Mouse (Mus musculus): Measurements from ENCODE around the gene Galp. TPM values are rescaled to one million over a fixed set of nuclear protein-coding genes. Genes with fewer than 3 reads are reported as not detected.
"Not testable (repeated sequence)": the region's sequence is repeated elsewhere in the genome, so short reads cannot be mapped to it uniquely, and the experiment has no call there.

The Galp gene
- polyA plus RNA-seq, 1 experiment, result not detected

- H3K27me3 ChIP-seq (ENCODE audit: control insufficient read depth, insufficient read depth, insufficient read length), result no peaks in the 10 kb centered on the region
- H3ac ChIP-seq (ENCODE audit: control insufficient read depth, insufficient read length, low read depth), result no peak overlapping the region
- H3K79me2 ChIP-seq (ENCODE audit: control insufficient read depth, insufficient read depth), result no peaks in the 10 kb centered on the region
- TF ChIP-seq MAX (IDR thresholded peaks at IDR 0.05) (no peak), FOSL1 (IDR thresholded peaks at IDR 0.05; ENCODE audit: insufficient read depth, low read length, poor library complexity, severe bottlenecking) (no peak), USF1 (IDR thresholded peaks at IDR 0.05; ENCODE audit: low read depth) (no peak), CTCF (IDR thresholded peaks at IDR 0.05; ENCODE audit: control insufficient read depth, insufficient read depth, insufficient read length) (no peak), MYOG (IDR thresholded peaks at IDR 0.05; ENCODE audit: control insufficient read depth, extremely low read depth, insufficient read length) (no peak), MYOD1 (IDR thresholded peaks at IDR 0.05; ENCODE audit: control insufficient read depth, insufficient read length, low read depth) (no peak), CEBPB (IDR thresholded peaks at IDR 0.05; ENCODE audit: low read depth) (no peak)
- H3K4me3 ChIP-seq (ENCODE audit: insufficient read depth, poor library complexity, severe bottlenecking), result no peak overlapping the region
- H3K36me3 ChIP-seq (ENCODE audit: control insufficient read depth, insufficient read depth), result no peaks in the 10 kb centered on the region
- H3K79me3 ChIP-seq (ENCODE audit: low read depth), result no peaks in the 10 kb centered on the region
Measured at GRCm38 (mm10) chr7:6254451-6254850, 57.6 kb downstream of the Galp start.

GRCm38 (mm10) chr7:6257386-6257785 is 60.5 kb downstream of the Galp start:
- no peaks in the 10 kb centered on the region for H3K27me3 ChIP-seq (ENCODE audit: control insufficient read depth, insufficient read depth, insufficient read length)
- H3K79me2 ChIP-seq (ENCODE audit: control insufficient read depth, insufficient read depth), result no peaks in the 10 kb centered on the region
- TF ChIP-seq MYOD1 (IDR thresholded peaks at IDR 0.05; ENCODE audit: control insufficient read depth, insufficient read length, low read depth), result no peak
- TF ChIP-seq USF1 (IDR thresholded peaks at IDR 0.05; ENCODE audit: low read depth), result no peak
- no peak for TF ChIP-seq CTCF (IDR thresholded peaks at IDR 0.05; ENCODE audit: control insufficient read depth, insufficient read depth, insufficient read length)
- TF ChIP-seq CEBPB (IDR thresholded peaks at IDR 0.05; ENCODE audit: low read depth), result no peak
- TF ChIP-seq FOSL1 (IDR thresholded peaks at IDR 0.05; ENCODE audit: insufficient read depth, low read length, poor library complexity, severe bottlenecking), result no peak
- TF ChIP-seq MAX (IDR thresholded peaks at IDR 0.05), result no peak
- TF ChIP-seq MYOG (IDR thresholded peaks at IDR 0.05; ENCODE audit: control insufficient read depth, extremely low read depth, insufficient read length), result no peak
- H3K79me3 ChIP-seq (ENCODE audit: low read depth), result no peaks in the 10 kb centered on the region
- no peak overlapping the region for H3ac ChIP-seq (ENCODE audit: control insufficient read depth, insufficient read length, low read depth)
- no peak overlapping the region for H3K4me3 ChIP-seq (ENCODE audit: insufficient read depth, poor library complexity, severe bottlenecking)
- H3K36me3 ChIP-seq (ENCODE audit: control insufficient read depth, insufficient read depth), result no peaks in the 10 kb centered on the region

GRCm38 (mm10) chr7:6258232-6259220 is 61.6 kb downstream of the Galp start:
- no peaks in the 10 kb centered on the region for H3K79me2 ChIP-seq (ENCODE audit: control insufficient read depth, insufficient read depth)
- no peak overlapping the region for H3K4me3 ChIP-seq (ENCODE audit: insufficient read depth, poor library complexity, severe bottlenecking)

GRCm38 (mm10) chr7:6260004-6260403 is 63.1 kb downstream of the Galp start:
- not testable (repeated sequence) for H3K27me3 ChIP-seq (ENCODE audit: control insufficient read depth, insufficient read depth, insufficient read length); H3K79me2 ChIP-seq (ENCODE audit: control insufficient read depth, insufficient read depth)

More at GRCm38 (mm10) chr7:6258232-6259220, 61.6 kb downstream of the Galp start:
- Histone ChIP-seq H3K27me3 (ENCODE audit: control insufficient read depth, insufficient read depth, insufficient read length) (no peaks in the 10 kb centered on the region), H3ac (ENCODE audit: control insufficient read depth, insufficient read length, low read depth) (no peak overlapping the region), H3K36me3 (ENCODE audit: control insufficient read depth, insufficient read depth) (no peaks in the 10 kb centered on the region), H3K79me3 (ENCODE audit: low read depth) (no peaks in the 10 kb centered on the region)
- TF ChIP-seq FOSL1 (IDR thresholded peaks at IDR 0.05; ENCODE audit: insufficient read depth, low read length, poor library complexity, severe bottlenecking), result no peak
- no peak for TF ChIP-seq USF1 (IDR thresholded peaks at IDR 0.05; ENCODE audit: low read depth)
- TF ChIP-seq CTCF (IDR thresholded peaks at IDR 0.05; ENCODE audit: control insufficient read depth, insufficient read depth, insufficient read length), result no peak
- no peak for TF ChIP-seq CEBPB (IDR thresholded peaks at IDR 0.05; ENCODE audit: low read depth)
- no peak for TF ChIP-seq MYOD1 (IDR thresholded peaks at IDR 0.05; ENCODE audit: control insufficient read depth, insufficient read length, low read depth)
- no peak for TF ChIP-seq MYOG (IDR thresholded peaks at IDR 0.05; ENCODE audit: control insufficient read depth, extremely low read depth, insufficient read length)
- TF ChIP-seq MAX (IDR thresholded peaks at IDR 0.05), result no peak

GRCm38 (mm10) chr7:6262120-6262519 is 65.2 kb downstream of the Galp start:
- TF ChIP-seq MYOG (IDR thresholded peaks at IDR 0.05; ENCODE audit: control insufficient read depth, extremely low read depth, insufficient read length), result no peak
- no peak for TF ChIP-seq USF1 (IDR thresholded peaks at IDR 0.05; ENCODE audit: low read depth)
- TF ChIP-seq MAX (IDR thresholded peaks at IDR 0.05), result no peak
- TF ChIP-seq CTCF (IDR thresholded peaks at IDR 0.05; ENCODE audit: control insufficient read depth, insufficient read depth, insufficient read length), result no peak
- TF ChIP-seq MYOD1 (IDR thresholded peaks at IDR 0.05; ENCODE audit: control insufficient read depth, insufficient read length, low read depth), result no peak
- TF ChIP-seq FOSL1 (IDR thresholded peaks at IDR 0.05; ENCODE audit: insufficient read depth, low read length, poor library complexity, severe bottlenecking), result no peak
- TF ChIP-seq CEBPB (IDR thresholded peaks at IDR 0.05; ENCODE audit: low read depth), result no peak
- H3K4me3 ChIP-seq (ENCODE audit: insufficient read depth, poor library complexity, severe bottlenecking), result no peak overlapping the region
- H3K27me3 ChIP-seq (ENCODE audit: control insufficient read depth, insufficient read depth, insufficient read length), result no peaks in the 10 kb centered on the region
- H3ac ChIP-seq (ENCODE audit: control insufficient read depth, insufficient read length, low read depth), result no peak overlapping the region
- H3K36me3 ChIP-seq (ENCODE audit: control insufficient read depth, insufficient read depth), result no peaks in the 10 kb centered on the region
- no peaks in the 10 kb centered on the region for H3K79me2 ChIP-seq (ENCODE audit: control insufficient read depth, insufficient read depth)
- no peaks in the 10 kb centered on the region for H3K79me3 ChIP-seq (ENCODE audit: low read depth)

More at GRCm38 (mm10) chr7:6260004-6260403, 63.1 kb downstream of the Galp start:
- not testable (repeated sequence) for H3K79me3 ChIP-seq (ENCODE audit: low read depth); H3ac ChIP-seq (ENCODE audit: control insufficient read depth, insufficient read length, low read depth); H3K36me3 ChIP-seq (ENCODE audit: control insufficient read depth, insufficient read depth); H3K4me3 ChIP-seq (ENCODE audit: insufficient read depth, poor library complexity, severe bottlenecking)

Measured in C2C12 (cell line).